Mouse (Mus musculus) lung, embryonic 16.5 days (tissue): ENCODE measurements at regions not wholly inside any gene's neighbourhood (a gene's known extent, or its start where the extent isn't known, plus 50 kb on each side); places are given as distances from the start of the nearest gene placed in this dataset.

Experiments used
- ATAC-seq: fragments of 200-750 bp; cut with Nextera tagmentation; 2 replicates; pipeline ENCODE4 v1.8.0; 2017; ENCODE audit warnings: low read depth, mild to moderate bottlenecking, moderate library complexity
- H3K27ac ChIP-seq: fragments of 300-500 bp; sonication (generic); 2 replicates; pipeline ENCODE4 v1.5.1; 2014; ENCODE audit warnings: mild to moderate bottlenecking, control low read depth, low read length
- H3K27me3 ChIP-seq: fragments of 300-500 bp; sonication (generic); 2 replicates; pipeline ENCODE4 v1.6.1; 2014; ENCODE audit warnings: low read depth, low read length, mixed read lengths; ENCODE audit not compliant: control insufficient read depth, insufficient read depth
- H3K36me3 ChIP-seq: fragments of 300-500 bp; sonication (generic); 2 replicates; pipeline ENCODE4 v1.6.1; 2014; ENCODE audit warnings: low read length; ENCODE audit not compliant: control insufficient read depth, insufficient read depth
- H3K4me1 ChIP-seq: fragments of 300-500 bp; sonication (generic); replicated peaks from 2 replicates; pipeline ENCODE4 v1.6.1; 2014; ENCODE audit warnings: low read length, mixed read lengths; ENCODE audit not compliant: control insufficient read depth, insufficient read depth
- H3K4me2 ChIP-seq: fragments of 300-500 bp; sonication (generic); 2 replicates; pipeline ENCODE4 v1.6.1; 2014; ENCODE audit warnings: low read depth, low read length, control low read depth
- H3K4me3 ChIP-seq: fragments of 300-500 bp; sonication (generic); 2 replicates; pipeline ENCODE4 v1.5.1; 2014; ENCODE audit warnings: mild to moderate bottlenecking, low read length, control low read depth
- H3K9ac ChIP-seq: fragments of 300-500 bp; sonication (generic); 2 replicates; pipeline ENCODE4 v1.6.1; 2014; ENCODE audit warnings: low read length, control low read depth
- H3K9me3 ChIP-seq: fragments of 300-500 bp; sonication (generic); 2 replicates; pipeline ENCODE4 v1.6.1; 2016; ENCODE audit warnings: low read length; ENCODE audit not compliant: control insufficient read depth
- WGBS: fragments of 180-500 bp; shearing (Covaris S2); extraction: QIAGEN DNeasy Blood & Tissue Kit; methylation state at CpG from one replicate; pipeline ENCODE4 v1.1.7; 2014; 5-methylcytosine and 5-hydroxymethylcytosine counted together

DNA sequence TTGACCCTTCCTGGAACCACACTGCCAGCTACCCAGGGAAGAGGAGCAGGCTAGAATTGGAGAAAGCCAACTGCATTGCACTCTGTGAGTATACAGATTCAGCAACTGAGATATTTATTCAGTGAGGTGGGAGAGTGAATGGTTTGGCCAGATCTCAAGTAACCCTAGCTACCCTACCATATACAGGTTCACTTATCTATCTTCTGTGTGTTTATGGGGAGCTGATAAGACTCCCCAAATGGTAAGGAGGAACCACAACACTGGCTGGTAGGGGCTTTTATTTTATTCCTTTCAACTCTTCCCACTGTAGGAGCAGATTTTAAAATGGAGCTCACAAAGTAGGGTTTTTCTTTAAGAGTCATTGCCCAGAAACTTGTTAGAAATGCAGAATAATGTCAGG lies 62.9 kb downstream of the Arrdc3 start:
- no peaks in the 10 kb centered on the region for H3K36me3 ChIP-seq
- no peaks in the 10 kb centered on the region for H3K9me3 ChIP-seq
- H3K4me2 ChIP-seq, result no peak overlapping the region
- no peak overlapping the region for H3K27ac ChIP-seq
- peaks cover 7% of the 10 kb centered on the region for H3K4me1 ChIP-seq
- H3K9ac ChIP-seq, result no peak overlapping the region
- H3K27me3 ChIP-seq, result no peaks in the 10 kb centered on the region
- no peak overlapping the region for H3K4me3 ChIP-seq
- ATAC-seq, result no peak

DNA sequence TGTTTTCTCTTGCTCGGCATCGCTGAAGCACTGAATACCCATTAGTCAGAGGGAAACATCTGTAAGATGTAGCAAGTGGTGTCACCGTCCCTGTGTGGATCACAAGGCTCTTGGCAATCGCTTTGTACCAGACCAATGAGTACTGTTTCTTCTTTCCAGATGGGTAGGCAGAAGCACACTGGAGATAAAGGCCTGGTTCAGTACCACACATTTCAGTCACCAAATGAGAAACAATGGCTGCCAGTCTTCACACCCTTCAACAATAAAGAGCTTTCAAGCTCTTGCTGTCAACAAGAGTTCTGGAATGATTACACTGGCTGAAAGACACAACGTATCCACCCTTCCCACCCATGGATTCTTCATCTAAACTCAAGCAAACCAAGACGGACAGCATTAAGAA lies 64.5 kb downstream of the Arrdc3 start:
- Histone ChIP-seq H3K27ac (no peak overlapping the region), H3K4me1 (peaks cover 11% of the 10 kb centered on the region; the same call in 1 of the 2 replicates), H3K9ac (no peak overlapping the region), H3K27me3 (no peaks in the 10 kb centered on the region), H3K4me2 (no peak overlapping the region), H3K4me3 (no peak overlapping the region), H3K36me3 (no peaks in the 10 kb centered on the region), H3K9me3 (no peaks in the 10 kb centered on the region)
- WGBS, result 82% methylated on average over 6 of the region's 6 CpGs
- ATAC-seq, result no peak

DNA sequence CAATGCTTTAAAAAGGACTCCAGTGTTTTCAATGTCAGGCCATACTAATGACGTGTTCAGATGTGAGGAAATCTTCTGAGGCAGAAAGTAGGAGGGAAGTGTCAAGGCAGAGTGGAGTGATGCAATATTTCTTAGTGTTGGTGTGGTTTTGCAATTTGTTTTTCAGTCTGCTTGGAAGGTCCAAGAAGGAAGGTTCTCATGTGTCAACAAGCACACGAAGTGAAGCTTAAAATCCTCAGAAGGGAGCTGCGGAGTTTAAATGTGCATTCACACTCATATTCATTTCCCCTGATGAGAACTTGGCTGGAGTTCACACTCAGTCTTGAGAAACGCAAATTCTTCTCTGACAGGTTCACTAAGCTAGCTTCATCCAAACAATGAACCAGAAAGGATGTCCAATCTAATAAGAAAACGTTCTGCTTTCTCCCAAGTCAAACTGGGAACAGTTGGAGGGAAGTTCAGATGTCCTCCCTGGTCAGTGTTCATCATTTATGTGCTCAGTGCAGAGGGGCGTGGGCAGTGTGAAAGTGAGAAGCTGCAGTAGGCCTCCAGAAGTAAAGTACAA lies 66.0 kb downstream of the Arrdc3 start:
- Histone ChIP-seq H3K36me3 (no peaks in the 10 kb centered on the region), H3K4me2 (no peak overlapping the region), H3K4me1 (peaks cover 11% of the 10 kb centered on the region; the same call in 1 of the 2 replicates), H3K4me3 (no peak overlapping the region), H3K27me3 (no peaks in the 10 kb centered on the region), H3K27ac (peak overlapping the region; percentile 36), H3K9ac (no peak overlapping the region), H3K9me3 (no peaks in the 10 kb centered on the region)
- 34% methylated on average over 6 of the region's 6 CpGs for WGBS
- peak; percentile 73 for ATAC-seq

DNA sequence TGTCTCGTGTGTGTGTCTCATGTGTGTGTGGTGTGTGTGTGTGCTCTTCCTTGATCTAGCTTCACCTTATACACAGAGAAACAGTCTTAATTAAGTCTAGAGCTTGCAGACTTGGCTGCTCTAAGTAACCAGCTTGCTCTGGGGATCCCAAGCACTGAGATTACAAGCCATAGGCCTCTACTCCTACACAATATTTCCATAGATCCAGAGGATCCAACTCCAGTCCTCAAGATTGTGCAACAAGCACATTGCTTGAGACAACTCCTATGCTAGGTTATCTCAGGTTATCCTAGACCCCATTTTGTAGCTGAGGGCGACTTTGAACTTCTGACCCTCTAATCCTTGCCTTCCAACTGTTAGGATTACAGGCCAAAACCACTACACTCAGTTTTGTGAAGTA lies 67.1 kb downstream of the Arrdc3 start:
- Histone ChIP-seq H3K36me3 (no peaks in the 10 kb centered on the region), H3K27me3 (no peaks in the 10 kb centered on the region), H3K4me1 (peaks cover 11% of the 10 kb centered on the region; the same call in 1 of the 2 replicates), H3K4me2 (no peak overlapping the region), H3K27ac (no peak overlapping the region), H3K4me3 (no peak overlapping the region), H3K9me3 (no peaks in the 10 kb centered on the region), H3K9ac (no peak overlapping the region)
- WGBS, result 72% methylated on average over 2 of the region's 2 CpGs
- ATAC-seq, result no peak

DNA sequence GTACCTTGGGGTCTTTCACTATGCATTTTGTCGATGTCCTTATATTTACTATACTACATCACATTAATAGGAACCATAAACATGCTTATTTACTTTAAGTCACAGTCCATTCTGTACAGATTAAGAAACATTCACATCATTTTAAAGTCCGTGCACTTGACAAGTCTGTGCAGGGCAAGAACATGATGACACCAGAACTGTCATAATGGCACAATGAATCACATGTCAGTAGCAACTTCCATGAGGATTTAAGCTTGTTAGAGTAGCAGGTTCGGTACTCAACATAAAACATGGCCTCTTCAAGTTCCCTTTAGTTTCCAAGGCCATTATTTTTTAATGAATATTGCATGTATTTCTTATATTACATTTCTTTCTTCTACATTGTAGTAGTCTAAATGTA lies 67.6 kb downstream of the Arrdc3 start:
- no peak overlapping the region for H3K4me2 ChIP-seq
- H3K36me3 ChIP-seq, result no peaks in the 10 kb centered on the region
- no peaks in the 10 kb centered on the region for H3K27me3 ChIP-seq
- no peak for ATAC-seq
- no peak overlapping the region for H3K9ac ChIP-seq
- 78% methylated on average over 3 of the region's 3 CpGs for WGBS
- no peak overlapping the region for H3K4me3 ChIP-seq
- no peaks in the 10 kb centered on the region for H3K9me3 ChIP-seq
- no peak overlapping the region for H3K27ac ChIP-seq
- H3K4me1 ChIP-seq, result peaks cover 11% of the 10 kb centered on the region; the same call in 1 of the 2 replicates

DNA sequence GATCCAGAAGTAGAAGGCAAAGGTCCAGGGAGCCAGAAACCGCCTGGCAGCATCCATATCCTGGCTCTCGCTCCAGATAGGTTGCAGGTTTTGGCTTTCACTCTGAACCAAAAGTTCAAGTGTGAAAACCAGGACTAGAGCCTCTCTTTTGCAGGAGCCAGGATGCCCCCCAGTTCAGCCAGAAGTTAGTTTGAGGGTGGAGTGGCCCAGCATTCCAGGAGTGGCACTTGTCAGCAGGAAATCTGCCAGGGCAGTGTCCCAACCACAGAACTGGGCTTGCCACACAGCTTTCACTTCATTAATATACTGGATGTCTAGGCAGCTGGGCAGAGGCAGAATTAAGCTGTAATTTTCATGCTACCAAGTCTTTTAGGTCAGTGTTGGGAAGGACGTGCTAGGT lies 68.1 kb downstream of the Arrdc3 start:
- H3K27me3 ChIP-seq, result no peaks in the 10 kb centered on the region
- peaks cover 11% of the 10 kb centered on the region; the same call in 1 of the 2 replicates for H3K4me1 ChIP-seq
- peak overlapping the region; percentile 44; the same call in 1 of the 2 replicates for H3K27ac ChIP-seq
- H3K9me3 ChIP-seq, result no peaks in the 10 kb centered on the region
- WGBS, result 71% methylated on average over 3 of the region's 3 CpGs
- H3K36me3 ChIP-seq, result no peaks in the 10 kb centered on the region
- H3K4me2 ChIP-seq, result no peak overlapping the region
- no peak overlapping the region for H3K9ac ChIP-seq
- peak; percentile 76 for ATAC-seq
- no peak overlapping the region for H3K4me3 ChIP-seq

DNA sequence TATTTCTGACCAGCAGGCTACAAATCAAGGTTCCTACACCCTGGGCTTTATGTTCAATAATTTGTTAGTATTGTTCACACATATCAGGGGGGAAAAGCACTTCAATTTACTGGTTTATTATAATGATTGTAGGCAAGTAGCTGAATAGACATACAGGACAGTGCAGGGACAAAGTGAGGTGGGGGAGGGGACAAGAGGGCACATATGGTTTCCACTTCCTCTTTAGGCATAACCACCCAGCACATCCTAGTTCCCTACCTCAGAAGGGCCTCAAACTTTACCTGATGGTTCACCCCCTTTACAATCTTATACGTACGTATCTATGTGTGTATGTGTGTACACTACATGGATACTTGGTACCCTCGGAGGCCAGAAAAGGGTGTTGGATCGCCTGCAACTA lies 69.7 kb downstream of the Arrdc3 start:
- Histone ChIP-seq H3K27me3 (no peaks in the 10 kb centered on the region), H3K4me2 (no peak overlapping the region), H3K4me3 (no peak overlapping the region), H3K4me1 (peaks cover 11% of the 10 kb centered on the region; the same call in 1 of the 2 replicates), H3K27ac (no peak overlapping the region), H3K9me3 (no peaks in the 10 kb centered on the region), H3K36me3 (no peaks in the 10 kb centered on the region), H3K9ac (no peak overlapping the region)
- 82% methylated on average over 4 of the region's 4 CpGs for WGBS
- ATAC-seq, result no peak

DNA sequence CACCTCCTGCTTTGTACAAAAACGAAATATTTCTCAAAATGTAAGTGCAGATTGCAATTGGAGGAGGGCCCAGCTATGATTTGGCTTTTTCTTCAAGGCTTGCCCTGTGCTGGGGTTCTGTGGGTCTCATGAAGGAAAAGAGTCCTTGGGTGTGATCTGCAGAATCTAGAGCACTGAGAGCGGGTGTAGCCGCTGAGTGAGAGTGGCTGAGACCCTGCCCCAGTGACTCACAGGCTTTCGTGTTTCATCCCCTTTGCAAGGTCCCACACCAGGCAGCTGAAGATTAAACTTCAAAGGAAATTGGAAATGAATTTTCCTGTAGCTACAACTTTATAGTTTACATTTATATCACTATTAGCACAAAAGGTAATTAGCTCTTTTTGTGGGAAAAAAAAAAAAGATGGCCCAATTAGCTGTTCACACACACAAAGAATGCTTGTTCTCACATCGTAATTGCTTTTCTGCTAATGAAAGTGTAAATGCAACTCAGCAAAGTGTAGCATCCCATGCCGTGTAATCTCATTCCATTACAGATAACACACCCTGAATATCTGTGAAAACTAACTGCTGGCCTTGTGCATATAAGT lies 71.0 kb downstream of the Arrdc3 start:
- Histone ChIP-seq H3K4me2 (no peak overlapping the region), H3K9me3 (no peaks in the 10 kb centered on the region), H3K27me3 (no peaks in the 10 kb centered on the region), H3K27ac (no peak overlapping the region), H3K9ac (no peak overlapping the region), H3K4me1 (peaks cover 7% of the 10 kb centered on the region; the same call in 1 of the 2 replicates), H3K36me3 (no peaks in the 10 kb centered on the region), H3K4me3 (no peak overlapping the region)
- WGBS, result 55% methylated on average over 6 of the region's 6 CpGs
- ATAC-seq, result no peak

DNA sequence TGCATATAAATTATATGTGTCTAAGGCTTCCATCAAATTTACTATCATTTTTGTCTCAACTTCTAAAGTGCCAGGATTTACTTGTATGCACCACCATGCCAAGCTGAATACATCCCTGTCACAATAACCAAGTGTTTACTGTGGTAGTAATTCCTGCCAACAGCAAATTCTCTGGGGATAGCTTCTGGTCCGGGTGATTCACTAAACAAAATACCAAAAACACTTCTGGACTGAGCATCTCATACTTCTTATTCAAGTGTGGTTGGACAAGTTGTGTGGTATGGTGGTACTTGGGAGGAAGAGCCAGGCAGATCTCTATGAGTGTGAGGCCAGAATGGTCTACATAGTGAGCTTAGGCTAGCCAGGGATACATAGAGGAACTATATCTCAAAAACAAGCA lies 73.8 kb downstream of the Arrdc3 start:
- 43% methylated on average over 1 of the region's 1 CpGs for WGBS
- no peak overlapping the region for H3K9ac ChIP-seq
- no peak overlapping the region for H3K4me2 ChIP-seq
- H3K4me3 ChIP-seq, result no peak overlapping the region
- H3K27me3 ChIP-seq, result no peaks in the 10 kb centered on the region
- H3K27ac ChIP-seq, result no peak overlapping the region
- ATAC-seq, result no peak
- H3K36me3 ChIP-seq, result no peaks in the 10 kb centered on the region
- no peaks in the 10 kb centered on the region for H3K4me1 ChIP-seq
- no peaks in the 10 kb centered on the region for H3K9me3 ChIP-seq
